Mouse (Mus musculus): ENCODE data around the gene Timp3. TPM values are rescaled to one million over a fixed set of nuclear protein-coding genes. Genes with fewer than 3 reads are reported as not detected.

The Timp3 gene
- total RNA-seq, 2 experiments from 2014 or later = 55.3 to 63.8 TPM

- DNase-seq (ENCODE audit: low spot score in 2 of 2) = no peak
- intact Hi-C loops (cut with DNase I) = no loop called here
Observed at GRCm38 (mm10) chr10:86321194-86321593, 21.0 kb downstream of the Timp3 start.

- DNase-seq (ENCODE audit: low spot score in 2 of 2) = no peak
- intact Hi-C loops (cut with DNase I) = no loop called here
Observed at GRCm38 (mm10) chr10:86322006-86322405, 21.8 kb downstream of the Timp3 start.

GRCm38 (mm10) chr10:86323275-86323994, 23.3 kb downstream of the Timp3 start:
- intact Hi-C loops (cut with DNase I) = no loop called here
- peak; percentile 20 to 31 for DNase-seq (ENCODE audit: low spot score in 2 of 2)

GRCm38 (mm10) chr10:86325272-86325671, 25.1 kb downstream of the Timp3 start:
- no peak for DNase-seq (ENCODE audit: low spot score in 2 of 2)
- intact Hi-C loops (cut with DNase I) = no loop called here

GRCm38 (mm10) chr10:86328143-86328542, 28.0 kb downstream of the Timp3 start:
- no peak for DNase-seq (ENCODE audit: low spot score in 2 of 2)
- intact Hi-C loops (cut with DNase I) = no loop called here

GRCm38 (mm10) chr10:86328691-86329090, 28.5 kb downstream of the Timp3 start:
- intact Hi-C loops (cut with DNase I) = no loop called here
- no peak for DNase-seq (ENCODE audit: low spot score in 2 of 2)

- DNase-seq (ENCODE audit: low spot score in 2 of 2) = no peak
- intact Hi-C loops (cut with DNase I) = no loop called here
Observed at GRCm38 (mm10) chr10:86329241-86329882, 29.2 kb downstream of the Timp3 start.

GRCm38 (mm10) chr10:86330993-86331680, 31.0 kb downstream of the Timp3 start:
- intact Hi-C loops (cut with DNase I) = no loop called here
- DNase-seq (ENCODE audit: low spot score in 2 of 2) = no peak

- DNase-seq (ENCODE audit: low spot score in 2 of 2) = peak in 1 of 2 experiments; percentile 46
- intact Hi-C loops (cut with DNase I) = no loop called here
Observed at GRCm38 (mm10) chr10:86331681-86332281, 31.6 kb downstream of the Timp3 start.

GRCm38 (mm10) chr10:86332942-86333341, 32.8 kb downstream of the Timp3 start:
- no peak for DNase-seq (ENCODE audit: low spot score in 2 of 2)
- intact Hi-C loops (cut with DNase I) = no loop called here

GRCm38 (mm10) chr10:86334581-86334980, 34.4 kb downstream of the Timp3 start:
- intact Hi-C loops (cut with DNase I) = no loop called here
- DNase-seq (ENCODE audit: low spot score in 2 of 2) = no peak

- no peak for DNase-seq (ENCODE audit: low spot score in 2 of 2)
- intact Hi-C loops (cut with DNase I) = no loop called here
Observed at GRCm38 (mm10) chr10:86336506-86336905, 36.3 kb downstream of the Timp3 start.

GRCm38 (mm10) chr10:86337239-86337638, 37.1 kb downstream of the Timp3 start:
- intact Hi-C loops (cut with DNase I) = no loop called here
- DNase-seq (ENCODE audit: low spot score in 2 of 2) = no peak

- DNase-seq (ENCODE audit: low spot score in 2 of 2) = no peak
- intact Hi-C loops (cut with DNase I) = no loop called here
Observed at GRCm38 (mm10) chr10:86338121-86338715, 38.0 kb downstream of the Timp3 start.

- intact Hi-C loops (cut with DNase I) = no loop called here
- DNase-seq (ENCODE audit: low spot score in 2 of 2) = no peak
Observed at GRCm38 (mm10) chr10:86339121-86339520, 38.9 kb downstream of the Timp3 start.

GRCm38 (mm10) chr10:86339649-86340379, 39.6 kb downstream of the Timp3 start:
- intact Hi-C loops (cut with DNase I) = no loop called here
- DNase-seq (ENCODE audit: low spot score in 2 of 2) = peak; percentile 67 to 82

- intact Hi-C loops (cut with DNase I) = no loop called here
- no peak for DNase-seq (ENCODE audit: low spot score in 2 of 2)
Observed at GRCm38 (mm10) chr10:86340421-86340820, 40.2 kb downstream of the Timp3 start.

GRCm38 (mm10) chr10:86340991-86341527, 40.9 kb downstream of the Timp3 start:
- intact Hi-C loops (cut with DNase I) = no loop called here
- no peak for DNase-seq (ENCODE audit: low spot score in 2 of 2)

GRCm38 (mm10) chr10:86341589-86341988, 41.4 kb downstream of the Timp3 start:
- intact Hi-C loops (cut with DNase I) = no loop called here
- peak in 1 of 2 experiments; percentile 26 for DNase-seq (ENCODE audit: low spot score in 2 of 2)

All from left cerebral cortex, postnatal 25 days (tissue).